Mouse (Mus musculus) CD8-positive naive resting alpha-beta T cell, adult 2 months (primary cell): ENCODE results near the gene Mdfi.

Experiments
- DNase-seq, 2 experiments: peaks; one replicate each; pipeline ENCODE4 v3.0.0; 2022; ENCODE audit warnings: low read depth in 2 of 2, low spot score in 2 of 2

Mdfi gene

GRCm38 (mm10) chr17:47850035-47850434 is 15.5 kb upstream of the Mdfi start:
- no peak for DNase-seq

GRCm38 (mm10) chr17:47847985-47848384 is 13.5 kb upstream of the Mdfi start:
- DNase-seq = no peak

GRCm38 (mm10) chr17:47845609-47846008 is 11.1 kb upstream of the Mdfi start:
- DNase-seq = no peak

- DNase-seq = no peak
Observed at GRCm38 (mm10) chr17:47843465-47843864, 9.0 kb upstream of the Mdfi start.

- DNase-seq = no peak
Observed at GRCm38 (mm10) chr17:47841931-47842623, 7.6 kb upstream of the Mdfi start.

GRCm38 (mm10) chr17:47841521-47841920 is 7.0 kb upstream of the Mdfi start:
- no peak for DNase-seq

GRCm38 (mm10) chr17:47837808-47838207 is 3.3 kb upstream of the Mdfi start:
- DNase-seq = no peak

GRCm38 (mm10) chr17:47833628-47834481 is 636 bp downstream of the Mdfi start:
- no peak for DNase-seq

GRCm38 (mm10) chr17:47833029-47833627 is 1.4 kb downstream of the Mdfi start:
- no peak for DNase-seq

- no peak for DNase-seq
Observed at GRCm38 (mm10) chr17:47832501-47833028, 1.9 kb downstream of the Mdfi start.

GRCm38 (mm10) chr17:47831772-47832171 is 2.7 kb downstream of the Mdfi start:
- no peak for DNase-seq

GRCm38 (mm10) chr17:47831161-47831560 is 3.3 kb downstream of the Mdfi start:
- no peak for DNase-seq

GRCm38 (mm10) chr17:47821339-47821738 is 13.2 kb downstream of the Mdfi start:
- DNase-seq = no peak

- no peak for DNase-seq
Observed at GRCm38 (mm10) chr17:47818038-47818725, 16.3 kb downstream of the Mdfi start.

GRCm38 (mm10) chr17:47815446-47815845 is 19.0 kb downstream of the Mdfi start:
- no peak for DNase-seq

- no peak for DNase-seq
Observed at GRCm38 (mm10) chr17:47814496-47814895, 20.0 kb downstream of the Mdfi start.

GRCm38 (mm10) chr17:47813616-47814015 is 20.9 kb downstream of the Mdfi start:
- no peak for DNase-seq

GRCm38 (mm10) chr17:47812200-47812599 is 22.3 kb downstream of the Mdfi start:
- no peak for DNase-seq

- DNase-seq = no peak
Observed at GRCm38 (mm10) chr17:47811265-47811800, 23.2 kb downstream of the Mdfi start.

GRCm38 (mm10) chr17:47806230-47806629 is 28.3 kb downstream of the Mdfi start:
- no peak for DNase-seq
